Mouse (Mus musculus): Measurements from ENCODE around the gene Cpxm2. TPM values are rescaled to one million over a fixed set of nuclear protein-coding genes. Genes with fewer than 3 reads are reported as not detected.

Gene Cpxm2
- total RNA-seq, 2 experiments from 2014 or later, result 3.7 to 3.9 TPM

DNA sequence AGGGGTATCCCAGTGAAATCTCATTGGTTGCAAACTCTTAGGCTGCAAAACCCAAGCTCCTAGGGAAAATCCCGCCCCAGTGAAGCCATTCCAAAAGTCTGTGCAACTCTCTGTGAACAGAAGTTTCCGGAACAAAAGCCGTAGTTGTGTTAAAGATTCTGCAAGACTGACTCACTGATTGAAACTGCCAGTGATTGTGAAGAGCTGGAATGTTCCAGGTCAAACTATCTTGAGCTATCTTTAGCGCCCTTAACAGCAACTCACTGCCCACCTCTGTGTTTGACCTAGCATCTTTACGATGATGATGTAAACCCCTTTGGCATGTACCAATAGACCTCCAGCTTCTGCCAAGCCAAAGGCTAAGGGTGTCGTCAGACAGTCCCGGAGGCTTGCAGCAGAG is 31.3 kb downstream of the Cpxm2 start:
- no peak for DNase-seq (ENCODE audit: extremely low spot score in 1 of 2, low spot score in 2 of 2)
- TF ChIP-seq CTCF (IDR thresholded peaks at IDR 0.05), result no peak
- no peak overlapping the region for H3K4me3 ChIP-seq
- intact Hi-C loops (cut with DNase I), result no loop called here
- H3K27ac ChIP-seq, result no peak overlapping the region

DNA sequence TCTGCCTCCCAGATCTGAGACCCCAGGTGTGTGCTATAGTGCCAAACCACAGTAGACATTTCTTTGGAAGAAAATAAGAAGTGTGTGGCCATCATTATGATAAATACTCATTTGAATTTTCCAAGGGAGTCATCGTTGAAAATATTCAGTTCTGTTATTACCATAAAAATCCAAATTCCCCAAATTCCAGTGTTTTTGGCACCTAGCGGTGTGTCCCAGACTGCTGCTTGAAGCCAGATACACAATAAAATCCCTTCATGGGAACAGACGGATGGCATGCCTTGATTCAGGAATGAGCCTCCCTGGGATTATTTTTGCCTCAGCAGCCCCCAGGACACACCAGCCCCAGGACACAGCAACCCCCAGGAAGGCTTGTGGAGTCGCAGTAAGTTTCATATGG is 34.7 kb downstream of the Cpxm2 start:
- no peak for TF ChIP-seq CTCF (IDR thresholded peaks at IDR 0.05)
- DNase-seq (ENCODE audit: extremely low spot score in 1 of 2, low spot score in 2 of 2), result no peak
- intact Hi-C loops (cut with DNase I), result no loop called here
- Histone ChIP-seq H3K27ac (no peak overlapping the region), H3K4me3 (no peak overlapping the region)

DNA sequence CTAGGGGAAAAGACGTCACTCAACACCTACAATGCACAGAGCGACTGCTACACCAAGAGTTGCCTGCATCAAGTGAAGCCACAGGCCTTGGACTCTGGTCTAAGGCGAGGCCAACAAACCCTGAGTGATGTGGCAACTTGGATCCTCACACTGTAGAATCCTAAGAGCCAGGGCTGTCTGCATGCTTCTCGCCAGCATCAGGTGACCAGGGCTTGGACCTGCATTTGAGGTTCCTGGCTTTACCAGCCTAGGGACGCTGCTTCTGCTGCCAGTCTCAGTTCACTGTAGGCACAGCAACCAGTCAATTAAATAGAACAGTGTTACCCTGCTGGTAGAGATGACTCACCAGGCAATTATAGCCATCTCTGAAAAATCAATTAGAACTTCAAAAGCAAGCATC is 42.8 kb downstream of the Cpxm2 start:
- no peak for DNase-seq (ENCODE audit: extremely low spot score in 1 of 2, low spot score in 2 of 2)
- Histone ChIP-seq H3K27ac (no peak overlapping the region), H3K4me3 (no peak overlapping the region)
- TF ChIP-seq CTCF (IDR thresholded peaks at IDR 0.05), result no peak
- intact Hi-C loops (cut with DNase I), result no loop called here

DNA sequence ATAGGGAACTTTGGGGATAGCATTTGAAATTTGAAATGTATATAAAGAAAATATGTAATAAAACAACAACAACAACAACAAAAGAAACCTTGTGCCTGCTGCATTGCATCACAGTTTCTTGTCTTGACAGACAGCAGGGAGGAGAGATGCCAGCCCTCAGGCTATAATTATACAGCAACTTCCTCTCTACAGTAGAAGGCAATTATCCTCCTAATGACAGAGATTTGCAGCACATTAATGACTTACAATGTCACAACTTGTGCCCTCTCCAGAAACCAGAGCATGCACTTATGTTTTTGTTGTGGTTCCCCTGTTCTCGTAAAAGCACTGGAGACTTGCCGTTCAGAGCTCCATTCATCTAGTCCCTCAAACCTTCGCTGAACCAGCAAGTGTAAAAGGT is 44.2 kb downstream of the Cpxm2 start:
- no peak for DNase-seq (ENCODE audit: extremely low spot score in 1 of 2, low spot score in 2 of 2)
- TF ChIP-seq CTCF (IDR thresholded peaks at IDR 0.05), result no peak
- intact Hi-C loops (cut with DNase I), result no loop called here
- no peak overlapping the region for H3K4me3 ChIP-seq
- H3K27ac ChIP-seq, result no peak overlapping the region

DNA sequence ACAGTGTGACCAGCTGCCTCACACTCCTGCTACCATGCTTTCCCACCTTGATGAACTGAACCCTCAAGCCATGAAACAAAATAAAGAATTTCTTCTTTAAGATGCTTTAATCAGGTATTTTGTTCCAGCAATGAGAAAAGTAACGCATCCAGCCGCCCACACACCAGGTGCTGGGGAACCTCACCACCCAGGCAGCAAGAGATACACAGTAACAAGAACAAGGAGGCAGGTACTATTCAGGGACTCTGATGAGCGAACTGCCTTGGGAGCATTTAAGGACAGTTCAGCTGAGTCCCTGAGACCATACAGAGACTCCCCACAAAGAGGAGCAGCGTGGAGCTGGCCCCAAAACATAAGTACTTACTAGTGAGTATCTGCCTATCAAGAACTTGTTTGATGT is 47.6 kb downstream of the Cpxm2 start:
- peak; percentile 45 to 47 for DNase-seq (ENCODE audit: extremely low spot score in 1 of 2, low spot score in 2 of 2)

DNA sequence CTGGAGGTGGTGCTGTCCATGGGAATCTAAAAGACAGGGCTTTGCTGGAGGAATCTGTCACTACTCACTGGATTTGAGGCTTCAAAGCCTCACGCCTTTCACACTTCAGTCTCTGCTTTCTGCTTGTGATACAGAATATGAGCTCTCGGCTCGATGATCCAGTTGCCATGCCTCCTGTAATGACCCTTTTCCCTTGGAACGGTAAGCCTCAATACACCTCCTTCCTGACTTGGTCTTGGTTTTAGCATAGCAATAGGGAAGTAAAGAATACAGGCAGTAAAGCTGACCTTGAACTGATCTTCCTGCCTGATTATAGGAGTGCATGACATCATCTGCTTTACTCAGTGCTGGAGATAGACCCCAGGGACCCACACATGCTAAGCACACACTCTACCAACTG is 49.2 kb downstream of the Cpxm2 start:
- Histone ChIP-seq H3K4me3 (no peak overlapping the region), H3K27ac (no peak overlapping the region)
- no peak for TF ChIP-seq CTCF (IDR thresholded peaks at IDR 0.05)
- intact Hi-C loops (cut with DNase I), result no loop called here
- no peak for DNase-seq (ENCODE audit: extremely low spot score in 1 of 2, low spot score in 2 of 2)

More for the DNA sequence above, 47.6 kb downstream of the Cpxm2 start:
- H3K27ac ChIP-seq, result peak overlapping the region; percentile 50
- no peak overlapping the region for H3K4me3 ChIP-seq
- intact Hi-C loops (cut with DNase I), result no loop called here
- TF ChIP-seq CTCF (IDR thresholded peaks at IDR 0.05), result no peak

DNA sequence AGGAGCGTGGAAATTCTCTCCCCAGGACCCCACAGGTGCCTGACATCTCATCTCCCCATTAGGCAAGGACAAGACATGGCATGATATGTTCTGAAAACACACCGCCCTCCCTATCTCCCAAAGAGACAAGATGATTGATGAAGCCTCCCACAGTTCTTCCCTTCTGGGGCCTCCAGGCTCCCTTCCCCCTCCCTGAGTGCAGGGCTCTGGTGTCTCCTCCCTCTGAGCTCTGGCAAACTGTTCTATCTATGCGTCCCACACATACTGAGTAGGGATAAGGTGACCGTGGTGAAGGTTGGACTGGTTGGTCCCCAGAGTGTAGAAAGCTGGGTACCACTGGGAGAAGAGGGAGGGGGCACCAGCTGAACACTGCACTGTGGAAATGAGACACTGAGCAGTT is 56.1 kb downstream of the Cpxm2 start:
- no peak for DNase-seq (ENCODE audit: extremely low spot score in 1 of 2, low spot score in 2 of 2)
- TF ChIP-seq CTCF (IDR thresholded peaks at IDR 0.05), result no peak
- Histone ChIP-seq H3K4me3 (no peak overlapping the region), H3K27ac (no peak overlapping the region)
- intact Hi-C loops (cut with DNase I), result no loop called here

DNA sequence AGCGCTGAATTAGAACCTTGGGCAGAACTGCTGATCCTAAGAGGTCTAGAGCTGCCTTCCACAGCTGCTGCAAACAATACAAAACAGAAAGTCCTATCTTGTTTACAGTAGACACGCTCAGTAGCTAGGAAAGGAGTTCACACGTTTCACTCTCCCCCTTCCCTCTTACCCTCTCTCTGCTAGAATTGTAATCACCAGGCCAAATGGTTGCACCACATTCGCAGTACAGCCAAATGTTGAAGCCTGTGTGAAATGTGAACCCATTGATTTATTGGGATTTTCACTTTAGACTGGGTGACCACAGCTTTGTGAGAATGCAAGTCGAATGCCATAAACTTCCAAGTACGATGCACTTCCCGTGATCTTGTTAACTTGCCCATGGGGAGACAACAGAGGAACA is 59.9 kb downstream of the Cpxm2 start:
- H3K4me3 ChIP-seq, result no peak overlapping the region
- no peak overlapping the region for H3K27ac ChIP-seq
- no peak for DNase-seq (ENCODE audit: extremely low spot score in 1 of 2, low spot score in 2 of 2)
- intact Hi-C loops (cut with DNase I), result no loop called here
- no peak for TF ChIP-seq CTCF (IDR thresholded peaks at IDR 0.05)

DNA sequence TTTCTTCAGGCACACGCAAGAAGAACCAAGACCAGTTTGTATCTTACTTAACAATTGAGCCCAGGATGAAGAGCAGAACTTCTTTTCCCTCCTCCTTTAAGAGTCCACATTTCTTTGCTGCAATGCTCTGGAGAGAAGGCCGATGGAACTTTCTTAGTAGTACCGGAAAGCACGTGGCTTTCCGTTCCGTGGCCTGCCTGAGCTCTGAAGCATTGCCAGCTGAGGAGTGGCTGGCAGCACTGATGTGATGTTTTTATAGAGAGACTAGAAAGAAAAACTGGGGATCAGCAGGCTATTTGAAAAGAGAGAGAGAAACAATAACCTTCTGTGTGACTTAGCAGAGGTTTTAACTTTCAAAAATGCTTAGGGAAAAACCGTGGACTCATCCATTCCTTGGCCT is 63.0 kb downstream of the Cpxm2 start:
- H3K27ac ChIP-seq, result no peak overlapping the region
- intact Hi-C loops (cut with DNase I), result no loop called here
- no peak for TF ChIP-seq CTCF (IDR thresholded peaks at IDR 0.05)

DNA sequence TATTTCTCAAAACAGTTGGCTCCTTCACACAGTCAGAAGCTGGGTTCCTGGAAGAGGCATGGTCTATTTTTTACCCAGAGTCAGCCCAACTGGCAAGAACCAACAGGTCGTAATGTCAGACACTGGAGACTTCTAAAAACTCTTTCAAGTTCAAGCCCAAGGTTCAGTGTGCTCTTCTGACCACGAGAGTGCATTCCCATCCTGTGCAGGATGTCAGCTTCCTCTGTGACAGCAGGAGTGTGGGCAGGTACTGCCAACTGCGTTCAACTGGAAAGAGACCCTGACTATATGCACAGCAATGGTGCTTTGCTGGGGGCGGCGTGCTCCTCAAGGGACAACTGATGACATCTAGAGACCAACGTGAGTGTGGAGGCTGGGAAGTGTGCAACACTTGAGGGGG is 65.9 kb downstream of the Cpxm2 start:
- intact Hi-C loops (cut with DNase I), result no loop called here
- H3K4me3 ChIP-seq, result no peak overlapping the region
- H3K27ac ChIP-seq, result peak overlapping the region; percentile 40; the same call in 1 of the 2 replicates
- TF ChIP-seq CTCF (IDR thresholded peaks at IDR 0.05), result no peak; the same call in 1 of the 2 replicates
- peak in 1 of 2 experiments; percentile 28 for DNase-seq (ENCODE audit: extremely low spot score in 1 of 2, low spot score in 2 of 2)

More for the DNA sequence above, 63.0 kb downstream of the Cpxm2 start:
- DNase-seq (ENCODE audit: extremely low spot score in 1 of 2, low spot score in 2 of 2), result no peak
- no peak overlapping the region for H3K4me3 ChIP-seq

DNA sequence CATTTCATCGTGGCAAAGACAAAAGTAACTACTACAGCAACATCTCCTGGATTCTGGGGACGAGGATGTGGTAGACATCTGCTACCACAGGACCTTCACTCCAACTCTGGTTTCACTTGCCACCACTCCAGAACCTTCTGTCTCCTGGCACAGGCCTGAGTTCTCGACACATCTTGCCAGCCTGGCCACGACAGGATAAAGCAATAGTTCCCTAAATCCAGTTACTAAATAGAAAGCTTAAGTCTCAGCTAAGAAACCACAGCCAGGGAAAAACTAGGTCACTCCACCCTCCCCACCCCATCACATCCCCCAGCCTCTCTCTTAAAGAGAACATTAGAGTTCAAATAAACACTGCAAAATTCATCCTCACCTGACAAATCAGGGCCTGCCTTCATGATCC is 66.4 kb downstream of the Cpxm2 start:
- H3K4me3 ChIP-seq, result no peak overlapping the region
- TF ChIP-seq CTCF (IDR thresholded peaks at IDR 0.05), result no peak
- intact Hi-C loops (cut with DNase I), result no loop called here
- H3K27ac ChIP-seq, result peak overlapping the region; percentile 40; the same call in 1 of the 2 replicates
- no peak for DNase-seq (ENCODE audit: extremely low spot score in 1 of 2, low spot score in 2 of 2)

DNA sequence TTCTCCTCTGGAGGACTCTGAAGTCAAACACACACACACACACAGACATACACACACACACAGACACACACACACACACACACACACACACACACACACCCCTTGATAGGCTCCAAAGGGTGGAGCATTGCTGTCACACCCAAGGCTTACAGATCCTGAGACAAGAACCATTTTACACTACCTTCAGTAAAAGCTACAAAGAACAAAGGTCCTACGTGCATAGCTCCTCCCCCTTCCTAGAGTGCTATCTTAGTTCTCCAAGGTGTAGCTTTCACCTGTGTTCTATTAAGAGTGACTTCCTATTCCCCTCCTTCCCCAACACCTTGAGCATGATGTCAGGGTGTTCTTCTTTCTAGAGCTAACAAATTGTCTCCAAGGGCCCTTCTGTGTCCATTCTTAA is 78.7 kb downstream of the Cpxm2 start:
- no peak for TF ChIP-seq CTCF (IDR thresholded peaks at IDR 0.05)
- no peak overlapping the region for H3K4me3 ChIP-seq
- no peak for DNase-seq (ENCODE audit: extremely low spot score in 1 of 2, low spot score in 2 of 2)
- intact Hi-C loops (cut with DNase I), result no loop called here
- H3K27ac ChIP-seq, result no peak overlapping the region

DNA sequence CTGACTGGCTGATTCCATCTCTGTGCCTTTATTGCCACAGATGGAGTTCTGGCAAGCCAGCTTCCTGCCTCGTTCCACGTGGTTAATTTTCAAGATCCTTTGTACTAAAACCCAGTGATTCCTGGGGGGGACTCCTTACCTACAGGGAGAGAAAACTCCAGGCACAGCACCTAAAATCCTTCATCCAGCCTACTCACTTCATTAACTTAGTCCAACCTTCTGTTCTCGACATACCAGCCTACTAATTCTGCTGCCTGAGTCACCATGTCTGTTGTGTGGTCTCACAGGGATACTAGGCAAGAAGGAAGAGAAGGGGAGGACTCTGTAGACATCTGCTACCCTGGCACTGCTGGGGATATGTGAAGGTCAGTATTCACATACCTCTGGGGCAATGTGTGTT is 80.0 kb downstream of the Cpxm2 start:
- intact Hi-C loops (cut with DNase I), result no loop called here
- Histone ChIP-seq H3K27ac (no peak overlapping the region), H3K4me3 (no peak overlapping the region)
- TF ChIP-seq CTCF (IDR thresholded peaks at IDR 0.05), result no peak
- DNase-seq (ENCODE audit: extremely low spot score in 1 of 2, low spot score in 2 of 2), result peak in 1 of 2 experiments; percentile 32

Data from left cerebral cortex, adult 2 months (tissue).